Mouse (Mus musculus): ENCODE measurements around the gene Capn1. TPM values are rescaled to one million over a fixed set of nuclear protein-coding genes. Genes with fewer than 3 reads are reported as not detected.

Capn1 gene
- polyA plus RNA-seq, 1 experiment from 2014 or later: 23.4 TPM

GRCm38 (mm10) chr19:6023930-6024329 lies 8.2 kb upstream of the Capn1 start:
- Histone ChIP-seq H3K27me3 (ENCODE audit: control insufficient read depth, insufficient read depth, low read depth, low read length) (no peaks in the 10 kb centered on the region), H3K9ac (ENCODE audit: low read depth, low read length) (no peak overlapping the region), H3K4me3 (ENCODE audit: low read depth, low read length) (no peak overlapping the region), H3K4me1 (ENCODE audit: control insufficient read depth, low read depth, low read length) (peaks cover 1% of the 10 kb centered on the region), H3K9me3 (replicated peaks; ENCODE audit: control insufficient read depth, low read length) (no peaks in the 10 kb centered on the region), H3K36me3 (ENCODE audit: control insufficient read depth, insufficient read depth) (no peaks in the 10 kb centered on the region), H3K27ac (ENCODE audit: low read length) (no peak overlapping the region), H3K4me2 (ENCODE audit: low read depth, low read length) (no peak overlapping the region)
- no peak for ATAC-seq (ENCODE audit: low read depth)
- WGBS (ENCODE audit: insufficient replicate concordance): 68% methylated on average over 7 of the region's 7 CpGs

- Histone ChIP-seq H3K4me3 (ENCODE audit: low read depth, low read length) (no peak overlapping the region), H3K4me1 (ENCODE audit: control insufficient read depth, low read depth, low read length) (peaks cover 10% of the 10 kb centered on the region), H3K36me3 (ENCODE audit: control insufficient read depth, insufficient read depth) (no peaks in the 10 kb centered on the region), H3K27me3 (ENCODE audit: control insufficient read depth, insufficient read depth, low read depth, low read length) (no peaks in the 10 kb centered on the region), H3K9me3 (replicated peaks; ENCODE audit: control insufficient read depth, low read length) (no peaks in the 10 kb centered on the region), H3K27ac (ENCODE audit: low read length) (no peak overlapping the region), H3K9ac (ENCODE audit: low read depth, low read length) (no peak overlapping the region), H3K4me2 (ENCODE audit: low read depth, low read length) (no peak overlapping the region)
- no peak for ATAC-seq (ENCODE audit: low read depth)
- WGBS (ENCODE audit: insufficient replicate concordance): 67% methylated on average over 8 of the region's 8 CpGs
Measured at GRCm38 (mm10) chr19:6023059-6023458, 7.4 kb upstream of the Capn1 start.

GRCm38 (mm10) chr19:6020276-6020675 lies 4.6 kb upstream of the Capn1 start:
- Histone ChIP-seq H3K4me1 (ENCODE audit: control insufficient read depth, low read depth, low read length) (peaks cover 31% of the 10 kb centered on the region), H3K4me2 (ENCODE audit: low read depth, low read length) (no peak overlapping the region), H3K27ac (ENCODE audit: low read length) (no peak overlapping the region), H3K36me3 (ENCODE audit: control insufficient read depth, insufficient read depth) (no peaks in the 10 kb centered on the region), H3K9me3 (replicated peaks; ENCODE audit: control insufficient read depth, low read length) (no peaks in the 10 kb centered on the region), H3K4me3 (ENCODE audit: low read depth, low read length) (no peak overlapping the region), H3K9ac (ENCODE audit: low read depth, low read length) (no peak overlapping the region), H3K27me3 (ENCODE audit: control insufficient read depth, insufficient read depth, low read depth, low read length) (no peaks in the 10 kb centered on the region)
- WGBS (ENCODE audit: insufficient replicate concordance): 38% methylated on average over 3 of the region's 3 CpGs
- ATAC-seq (ENCODE audit: low read depth): no peak

GRCm38 (mm10) chr19:6018142-6019089 lies 2.7 kb upstream of the Capn1 start:
- no peaks in the 10 kb centered on the region for H3K9me3 ChIP-seq (replicated peaks; ENCODE audit: control insufficient read depth, low read length)
- H3K4me2 ChIP-seq (ENCODE audit: low read depth, low read length): peak overlapping the region; percentile 51
- H3K9ac ChIP-seq (ENCODE audit: low read depth, low read length): peak overlapping the region; percentile 52
- peaks cover 46% of the 10 kb centered on the region for H3K4me1 ChIP-seq (ENCODE audit: control insufficient read depth, low read depth, low read length)
- H3K27me3 ChIP-seq (ENCODE audit: control insufficient read depth, insufficient read depth, low read depth, low read length): no peaks in the 10 kb centered on the region
- 22% methylated on average over 15 of the region's 15 CpGs for WGBS (ENCODE audit: insufficient replicate concordance)
- peak; percentile 41 for ATAC-seq (ENCODE audit: low read depth)
- peak overlapping the region; percentile 42 for H3K4me3 ChIP-seq (ENCODE audit: low read depth, low read length)
- peak overlapping the region; percentile 74 for H3K27ac ChIP-seq (ENCODE audit: low read length)
- H3K36me3 ChIP-seq (ENCODE audit: control insufficient read depth, insufficient read depth): no peaks in the 10 kb centered on the region

GRCm38 (mm10) chr19:6016532-6016931 lies 835 bp upstream of the Capn1 start:
- 65% methylated on average over 7 of the region's 7 CpGs for WGBS (ENCODE audit: insufficient replicate concordance)
- Histone ChIP-seq H3K9me3 (replicated peaks; ENCODE audit: control insufficient read depth, low read length) (no peaks in the 10 kb centered on the region), H3K27me3 (ENCODE audit: control insufficient read depth, insufficient read depth, low read depth, low read length) (no peaks in the 10 kb centered on the region), H3K36me3 (ENCODE audit: control insufficient read depth, insufficient read depth) (peaks cover 4% of the 10 kb centered on the region; the same call in 1 of the 2 replicates), H3K9ac (ENCODE audit: low read depth, low read length) (peak overlapping the region; percentile 83), H3K4me2 (ENCODE audit: low read depth, low read length) (peak overlapping the region; percentile 96), H3K27ac (ENCODE audit: low read length) (peak overlapping the region; percentile 95; the same call in 1 of the 2 replicates), H3K4me3 (ENCODE audit: low read depth, low read length) (peak overlapping the region; percentile 74), H3K4me1 (ENCODE audit: control insufficient read depth, low read depth, low read length) (peaks cover 50% of the 10 kb centered on the region)
- no peak for ATAC-seq (ENCODE audit: low read depth)

- Histone ChIP-seq H3K9ac (ENCODE audit: low read depth, low read length) (peak overlapping the region; percentile 83), H3K27me3 (ENCODE audit: control insufficient read depth, insufficient read depth, low read depth, low read length) (no peaks in the 10 kb centered on the region), H3K4me2 (ENCODE audit: low read depth, low read length) (peak overlapping the region; percentile 96), H3K4me3 (ENCODE audit: low read depth, low read length) (peak overlapping the region; percentile 74), H3K9me3 (replicated peaks; ENCODE audit: control insufficient read depth, low read length) (no peaks in the 10 kb centered on the region), H3K4me1 (ENCODE audit: control insufficient read depth, low read depth, low read length) (peaks cover 50% of the 10 kb centered on the region), H3K36me3 (ENCODE audit: control insufficient read depth, insufficient read depth) (peaks cover 18% of the 10 kb centered on the region), H3K27ac (ENCODE audit: low read length) (peak overlapping the region; percentile 95)
- WGBS (ENCODE audit: insufficient replicate concordance): under 1% methylated on average over 16 of the region's 18 CpGs
- ATAC-seq (ENCODE audit: low read depth): peak; percentile 95
Measured at GRCm38 (mm10) chr19:6014991-6015510, 646 bp downstream of the Capn1 start.

- Histone ChIP-seq H3K27me3 (ENCODE audit: control insufficient read depth, insufficient read depth, low read depth, low read length) (no peaks in the 10 kb centered on the region), H3K9ac (ENCODE audit: low read depth, low read length) (peak overlapping the region; percentile 83), H3K4me3 (ENCODE audit: low read depth, low read length) (peak overlapping the region; percentile 74), H3K36me3 (ENCODE audit: control insufficient read depth, insufficient read depth) (peaks cover 26% of the 10 kb centered on the region), H3K4me1 (ENCODE audit: control insufficient read depth, low read depth, low read length) (peaks cover 46% of the 10 kb centered on the region), H3K27ac (ENCODE audit: low read length) (peak overlapping the region; percentile 42; the same call in 1 of the 2 replicates), H3K9me3 (replicated peaks; ENCODE audit: control insufficient read depth, low read length) (no peaks in the 10 kb centered on the region), H3K4me2 (ENCODE audit: low read depth, low read length) (peak overlapping the region; percentile 96)
- WGBS (ENCODE audit: insufficient replicate concordance): 78% methylated on average over 10 of the region's 10 CpGs
- no peak for ATAC-seq (ENCODE audit: low read depth)
Measured at GRCm38 (mm10) chr19:6013691-6014090, 2.0 kb downstream of the Capn1 start.

GRCm38 (mm10) chr19:6009137-6009536 lies 6.6 kb downstream of the Capn1 start:
- 91% methylated on average over 8 of the region's 8 CpGs for WGBS (ENCODE audit: insufficient replicate concordance)
- H3K9me3 ChIP-seq (replicated peaks; ENCODE audit: control insufficient read depth, low read length): no peaks in the 10 kb centered on the region
- ATAC-seq (ENCODE audit: low read depth): no peak

GRCm38 (mm10) chr19:6007013-6007412 lies 8.7 kb downstream of the Capn1 start:
- Histone ChIP-seq H3K9me3 (replicated peaks; ENCODE audit: control insufficient read depth, low read length) (no peaks in the 10 kb centered on the region), H3K9ac (ENCODE audit: low read depth, low read length) (no peak overlapping the region), H3K27me3 (ENCODE audit: control insufficient read depth, insufficient read depth, low read depth, low read length) (no peaks in the 10 kb centered on the region), H3K4me3 (ENCODE audit: low read depth, low read length) (no peak overlapping the region), H3K27ac (ENCODE audit: low read length) (no peak overlapping the region), H3K36me3 (ENCODE audit: control insufficient read depth, insufficient read depth) (peaks cover 50% of the 10 kb centered on the region), H3K4me2 (ENCODE audit: low read depth, low read length) (no peak overlapping the region), H3K4me1 (ENCODE audit: control insufficient read depth, low read depth, low read length) (no peaks in the 10 kb centered on the region)
- no peak for ATAC-seq (ENCODE audit: low read depth)
- 90% methylated on average over 13 of the region's 13 CpGs for WGBS (ENCODE audit: insufficient replicate concordance)

More at GRCm38 (mm10) chr19:6009137-6009536, 6.6 kb downstream of the Capn1 start:
- H3K4me3 ChIP-seq (ENCODE audit: low read depth, low read length): no peak overlapping the region
- no peak overlapping the region for H3K27ac ChIP-seq (ENCODE audit: low read length)
- H3K4me2 ChIP-seq (ENCODE audit: low read depth, low read length): no peak overlapping the region
- no peaks in the 10 kb centered on the region for H3K27me3 ChIP-seq (ENCODE audit: control insufficient read depth, insufficient read depth, low read depth, low read length)
- no peak overlapping the region for H3K9ac ChIP-seq (ENCODE audit: low read depth, low read length)
- H3K36me3 ChIP-seq (ENCODE audit: control insufficient read depth, insufficient read depth): peaks cover 47% of the 10 kb centered on the region
- peaks cover 12% of the 10 kb centered on the region for H3K4me1 ChIP-seq (ENCODE audit: control insufficient read depth, low read depth, low read length)
